In the genomic region with DNA sequence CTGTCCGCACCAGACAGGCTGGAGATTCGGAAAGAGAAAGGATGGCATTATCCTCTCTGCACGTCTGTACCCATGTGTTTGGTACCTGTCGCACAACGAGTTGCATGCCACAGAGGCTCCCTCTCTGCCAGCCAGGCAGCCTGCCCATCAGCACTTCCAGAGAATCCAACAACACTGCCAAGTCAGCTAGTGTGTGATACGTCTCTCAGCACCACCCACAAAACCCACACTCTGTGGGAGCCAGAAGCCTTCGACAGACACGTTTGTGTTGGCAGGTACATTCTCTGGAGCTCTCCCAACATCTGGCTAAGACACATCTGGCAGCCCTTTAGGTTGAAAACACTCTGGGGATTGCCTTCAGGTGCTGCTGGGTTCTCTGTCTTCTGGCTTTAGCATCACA, we compare ENCODE assay signal across 13 mouse cellular contexts. TPM values are rescaled to one million over a fixed set of nuclear protein-coding genes. Genes with fewer than 3 reads are reported as not detected.
A peak's percentile ranks its signal among the peaks of the same experiment; 100 is the strongest.
DNase-seq lines count a peak whose midpoint lies in the region; ATAC-seq and TF ChIP-seq lines count a peak whose summit lies in the region.
"Had no signal": no experiment of that assay in that cellular context is flagged by ENCODE, and none has a peak within 500 bp of the region (broad histone marks: within the 10 kb centered on the region; RNA-seq: fewer than 3 reads in every experiment).

No protein-coding gene starts in this region.

- H3K9me3 ChIP-seq in forebrain, postnatal 0 days (ENCODE audit: low read length): no peaks in the 10 kb centered on the region
- H3K9me3 ChIP-seq in forebrain, embryonic 10.5 days: no peaks in the 10 kb centered on the region
- H3K9me3 ChIP-seq in intestine, embryonic 15.5 days: no peaks in the 10 kb centered on the region

- TF ChIP-seq CTCF in forebrain, postnatal 0 days (IDR thresholded peaks at IDR 0.05; ENCODE audit: low read depth): no peak
- no peak for TF ChIP-seq CTCF in brain, embryonic 14.5 days (IDR thresholded peaks at IDR 0.05; ENCODE audit: borderline replicate concordance, extremely low read depth, insufficient read depth, insufficient read length)

- no peaks in the 10 kb centered on the region for H3K36me3 ChIP-seq in forebrain, postnatal 0 days (ENCODE audit: insufficient read depth)
- no peaks in the 10 kb centered on the region for H3K36me3 ChIP-seq in forebrain, embryonic 10.5 days (replicated peaks)
- no peaks in the 10 kb centered on the region for H3K36me3 ChIP-seq in intestine, embryonic 15.5 days

- no peak overlapping the region for H3K27ac ChIP-seq in forebrain, postnatal 0 days (ENCODE audit: low read depth, low read length)
- no peak overlapping the region for H3K27ac ChIP-seq in forebrain, embryonic 10.5 days
- no peak overlapping the region for H3K27ac ChIP-seq in intestine, embryonic 15.5 days

- ATAC-seq in forebrain, postnatal 0 days: no peak
- ATAC-seq in megakaryocyte-erythroid progenitor cell, adult 5-6 weeks (replicated peaks; ENCODE audit: low FRiP score, low TSS enrichment, poor library complexity, severe bottlenecking): no peak
- no peak for ATAC-seq in intestine, embryonic 15.5 days
- ATAC-seq: intestine, embryonic 16.5 days; midbrain, embryonic 16.5 days had no signal

- no peak overlapping the region for H3K4me3 ChIP-seq in forebrain, postnatal 0 days (ENCODE audit: low read depth, low read length)
- H3K4me3 ChIP-seq in forebrain, embryonic 10.5 days: no peak overlapping the region
- H3K4me3 ChIP-seq in intestine, embryonic 15.5 days (replicated peaks): no peak overlapping the region

- TF ChIP-seq POLR2A in brain, embryonic 14.5 days (IDR thresholded peaks at IDR 0.05; ENCODE audit: borderline replicate concordance, extremely low read depth, insufficient read depth, insufficient read length, poor library complexity, severe bottlenecking): no peak

- H3K9ac ChIP-seq in forebrain, postnatal 0 days: no peak overlapping the region
- H3K9ac ChIP-seq in intestine, embryonic 15.5 days: no peak overlapping the region

- 55% methylated on average over 8 of the region's 8 CpGs for WGBS in forebrain, postnatal 0 days
- 81% methylated on average over 8 of the region's 8 CpGs for WGBS in forebrain, embryonic 10.5 days
- 76% methylated on average over 8 of the region's 8 CpGs for WGBS in intestine, embryonic 15.5 days

- no peak overlapping the region for H3K4me2 ChIP-seq in forebrain, postnatal 0 days (ENCODE audit: low read depth)
- no peak overlapping the region for H3K4me2 ChIP-seq in intestine, embryonic 15.5 days (replicated peaks)

- H3K27me3 ChIP-seq in forebrain, postnatal 0 days (ENCODE audit: insufficient read depth, low read length): no peaks in the 10 kb centered on the region
- no peaks in the 10 kb centered on the region; the same call in 1 of the 2 replicates for H3K27me3 ChIP-seq in forebrain, embryonic 10.5 days (ENCODE audit: poor library complexity, severe bottlenecking)
- H3K27me3 ChIP-seq in intestine, embryonic 15.5 days (replicated peaks): no peaks in the 10 kb centered on the region
- H3K27me3 ChIP-seq: CH12.LX had no signal

- no peaks in the 10 kb centered on the region for H3K4me1 ChIP-seq in forebrain, postnatal 0 days (ENCODE audit: insufficient read depth)
- 0 out of 2 replicates have a peak, but pooled peaks cover 6% of the 10 kb centered on the region for H3K4me1 ChIP-seq in forebrain, embryonic 10.5 days
- H3K4me1 ChIP-seq in intestine, embryonic 15.5 days (replicated peaks): no peaks in the 10 kb centered on the region

- intact Hi-C loops in left cerebral cortex, postnatal 25 days (cut with DNase I): no loop called here

- DNase-seq in forebrain, postnatal 0 days: peak; percentile 29
- DNase-seq in forebrain, embryonic 10.5 days (ENCODE audit: extremely low spot score, low spot score): no peak
- peak; percentile 50 for DNase-seq in brain, embryonic 14.5 days (ENCODE audit: low read depth)
- DNase-seq in frontal cortex, adult 2 months (ENCODE audit: extremely low spot score in 1 of 2, low spot score in 1 of 2): peak; percentile 26 to 40
- DNase-seq in left cerebral cortex, postnatal 25 days (ENCODE audit: low spot score in 2 of 2): peak; percentile 22 to 72
- DNase-seq: cerebellum, postnatal 36 days; liver had no signal

RNA-seq across cellular contexts. Expression of gene Itih5, which starts 6.2 kb away (rescaled TPM):
- total RNA-seq in forebrain, postnatal 0 days (2014; rRNA removed): 10.6 and 15.7 TPM in 2 replicates
- 4.9 and 7.3 TPM in 2 replicates for polyA plus RNA-seq in forebrain, postnatal 0 days (2015; fragmentation: Nextera tagmentation; extraction: Ambion mirVana)
- 3.5 and 4.2 TPM in 2 replicates for polyA plus RNA-seq in forebrain, embryonic 10.5 days (2016; fragmentation: Nextera tagmentation; extraction: Ambion mirVana)
- 3.1 and 7.3 TPM in 2 replicates for polyA plus RNA-seq in brain, embryonic 14.5 days (2012; rRNA removed)
- polyA plus RNA-seq in frontal cortex, adult 2 months (2012; rRNA removed): 12.0 and 14.4 TPM in 2 replicates
- 10 to 100 TPM; 13.8 to 15.7 TPM for total RNA-seq in left cerebral cortex, postnatal 25 days (2021)
- 0.09 and 0.84 TPM in 2 replicates for total RNA-seq in megakaryocyte-erythroid progenitor cell, adult 5-6 weeks (2014; fragmentation: Nextera tagmentation)
- total RNA-seq in megakaryocyte-erythroid progenitor cell, adult 5-6 weeks (2017): 1.3 and 4.9 TPM in 2 replicates
- 12.1 and 12.2 TPM in 2 replicates for polyA plus RNA-seq in intestine, embryonic 15.5 days (2015; fragmentation: Nextera tagmentation; extraction: Ambion mirVana)

RNA-seq across cellular contexts. Expression of gene Itih2, which starts 16.0 kb away (rescaled TPM):
- 8.8 and 9.1 TPM in 2 replicates for total RNA-seq in forebrain, postnatal 0 days (2014; rRNA removed)
- 3.5 and 4.4 TPM in 2 replicates for polyA plus RNA-seq in forebrain, postnatal 0 days (2015; fragmentation: Nextera tagmentation; extraction: Ambion mirVana)
- polyA plus RNA-seq in forebrain, embryonic 10.5 days (2016; fragmentation: Nextera tagmentation; extraction: Ambion mirVana): 0.04 and 0.10 TPM in 2 replicates
- 1.0 and 1.6 TPM in 2 replicates for polyA plus RNA-seq in brain, embryonic 14.5 days (2012; rRNA removed)
- polyA plus RNA-seq in frontal cortex, adult 2 months (2012; rRNA removed): 4.9 and 6.9 TPM in 2 replicates
- 1 to 10 TPM; 3.2 to 3.5 TPM for total RNA-seq in left cerebral cortex, postnatal 25 days (2021)
- not detected in 2 replicates for total RNA-seq in megakaryocyte-erythroid progenitor cell, adult 5-6 weeks (2014; fragmentation: Nextera tagmentation)
- total RNA-seq in megakaryocyte-erythroid progenitor cell, adult 5-6 weeks (2017): not detected in 2 replicates
- polyA plus RNA-seq in intestine, embryonic 15.5 days (2015; fragmentation: Nextera tagmentation; extraction: Ambion mirVana): 4.4 and 5.8 TPM in 2 replicates
- total RNA-seq: CH12.LX had no signal
- polyA plus RNA-seq: small intestine, adult 2 months had no signal
